Mouse (Mus musculus) cerebellum, adult 11-12 months (tissue): ENCODE results near the gene Cabp4.

Experiments
- DNase-seq: peaks from one replicate; pipeline ENCODE4 v3.0.0; 2022

Gene Cabp4

DNA sequence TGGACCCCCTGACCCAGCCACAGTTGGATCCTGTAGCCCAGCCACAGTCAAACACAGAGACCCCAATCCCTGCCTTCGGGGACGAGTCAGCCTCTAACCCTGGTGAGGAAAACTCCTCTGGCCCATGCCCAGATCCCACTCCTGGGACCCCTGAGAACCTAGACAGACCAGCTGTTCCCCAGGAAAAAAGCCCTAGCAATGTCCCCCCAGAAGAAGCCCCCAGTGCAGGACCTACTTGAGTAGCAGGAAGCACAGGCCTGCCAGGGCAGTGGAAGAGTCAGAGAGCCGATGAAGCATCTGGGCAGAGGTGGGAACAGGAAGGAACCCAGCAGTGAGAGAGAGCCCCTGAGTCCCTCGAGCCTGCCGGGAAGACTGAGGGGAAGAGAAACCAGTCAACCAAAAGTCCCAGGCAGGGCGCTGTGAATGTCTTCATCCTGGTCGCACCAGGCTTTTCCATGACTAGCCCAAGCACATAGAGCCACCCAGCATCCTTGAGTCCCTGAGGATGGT lies at the start of gene Cabp4:
Cabp4 (minus strand) TSS at position 275 of the 510 bp plus-strand sequence.
- DNase-seq: no peak

DNA sequence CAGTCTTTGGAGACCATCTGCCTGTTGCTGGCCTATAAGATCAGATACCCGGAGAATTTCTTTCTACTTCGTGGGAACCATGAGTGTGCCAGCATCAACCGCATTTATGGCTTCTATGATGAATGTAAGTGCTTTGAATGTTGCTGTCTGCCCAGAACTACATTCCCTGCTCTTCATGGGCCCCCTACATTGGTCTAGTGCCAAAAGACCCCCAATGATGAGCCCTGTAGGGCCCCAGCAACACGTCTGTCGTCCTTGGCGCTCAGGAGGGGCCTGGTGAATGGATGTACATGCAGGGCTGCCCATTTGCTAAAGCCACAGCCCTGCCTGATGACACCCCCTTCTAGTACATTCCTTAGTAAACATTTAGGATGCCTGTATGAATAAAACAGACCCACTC lies 49.3 kb upstream of the Cabp4 start:
- peak; percentile 60 for DNase-seq

DNA sequence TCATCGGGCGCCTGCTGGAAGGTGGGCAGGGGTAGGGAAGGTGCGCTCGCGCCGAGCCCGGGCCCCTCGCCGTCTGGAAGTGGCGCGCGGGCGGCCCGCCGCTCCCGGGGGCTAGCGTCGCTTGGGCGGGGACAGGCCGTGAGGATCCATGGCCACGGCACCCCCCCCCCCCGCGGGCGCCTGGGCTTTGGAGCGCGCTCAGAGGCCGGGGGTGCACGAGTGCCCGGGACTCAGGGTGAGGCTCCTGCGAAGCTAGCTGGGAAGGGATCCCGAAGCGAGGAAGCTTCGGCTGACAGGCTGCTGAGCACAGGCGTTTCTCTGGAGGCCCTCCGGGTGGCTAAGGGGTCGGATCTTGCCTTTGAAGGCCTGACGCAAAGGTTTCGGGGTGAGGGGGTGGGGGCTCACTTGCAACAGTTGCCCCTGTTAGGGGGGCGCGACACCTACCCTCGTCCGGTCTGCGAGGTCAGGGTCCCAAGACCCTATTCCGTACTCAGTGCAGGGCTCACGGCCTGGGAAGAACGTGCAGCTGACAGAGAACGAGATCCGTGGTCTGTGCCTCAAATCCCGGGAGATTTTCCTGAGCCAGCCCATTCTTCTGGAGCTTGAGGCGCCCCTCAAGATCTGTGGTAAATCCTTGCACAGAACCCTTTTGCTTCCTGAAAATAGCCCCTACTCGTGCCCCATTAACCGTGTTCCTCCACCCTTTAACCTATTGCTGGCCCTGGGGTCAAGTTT lies 48.6 kb upstream of the Cabp4 start:
- no peak for DNase-seq

DNA sequence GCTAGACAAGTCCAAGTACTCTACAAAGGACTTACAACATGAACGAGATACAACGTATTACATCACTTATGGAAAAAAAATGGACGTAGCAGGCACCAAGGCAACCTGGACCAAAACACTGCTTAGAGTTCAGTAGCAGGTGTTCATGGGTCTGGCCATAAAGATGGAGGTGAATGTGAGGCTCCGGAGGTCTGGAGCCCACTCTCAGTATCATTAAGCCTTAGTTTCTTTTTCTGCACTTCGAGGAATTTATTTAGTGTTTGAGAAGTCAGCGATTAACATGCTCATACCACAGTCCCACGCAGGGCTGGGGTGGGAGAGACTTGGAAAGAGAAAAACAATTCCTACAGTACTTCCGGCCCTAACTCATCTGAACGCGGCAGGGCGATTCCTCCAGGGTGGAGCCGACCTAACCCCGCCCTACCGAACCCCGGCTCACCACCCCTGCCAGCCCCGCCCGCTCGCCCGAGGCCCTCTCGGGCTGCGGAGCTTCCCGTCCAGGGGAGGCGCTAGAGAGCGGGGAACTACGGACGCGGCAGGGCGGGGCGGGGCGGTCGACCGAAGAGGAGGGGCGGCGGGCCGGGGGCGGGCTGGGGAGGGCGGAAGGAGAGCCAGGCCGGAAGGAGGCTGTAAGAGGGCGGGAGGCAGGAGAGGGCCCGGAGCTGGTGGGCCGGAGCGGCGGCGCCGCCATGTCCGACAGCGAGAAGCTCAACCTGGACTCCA lies 47.9 kb upstream of the Cabp4 start, which contains the start of gene Ppp1ca:
Ppp1ca (plus strand) TSS at position 538 of the 723 bp plus-strand sequence.
- DNase-seq: peak; percentile 90

DNA sequence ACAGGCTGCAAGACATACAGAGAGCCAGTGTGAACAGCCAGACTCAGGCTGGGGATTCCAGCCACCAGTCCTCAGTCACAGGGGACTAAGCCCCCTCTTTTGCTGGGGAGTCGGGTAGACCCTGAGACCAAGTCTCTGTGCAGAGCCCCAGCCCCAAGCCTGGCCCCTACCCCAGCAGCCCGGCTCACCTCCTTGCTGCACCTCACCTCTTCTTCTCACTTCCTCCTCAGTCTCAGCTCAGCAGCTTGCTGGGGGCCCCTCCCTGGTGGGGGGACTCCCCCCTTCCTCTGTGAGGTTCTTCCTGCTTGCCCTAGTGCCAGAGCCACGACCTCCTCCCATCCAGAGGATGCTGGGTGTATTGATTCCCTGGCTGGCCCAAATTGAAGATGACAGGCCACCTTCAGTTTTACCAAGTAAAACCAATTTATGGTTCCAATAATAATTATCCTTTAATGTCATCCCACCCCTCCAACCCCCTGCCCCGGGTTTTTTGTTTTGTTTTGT lies 47.0 kb upstream of the Cabp4 start, which contains the start of gene Tbc1d10c:
Tbc1d10c (minus strand) TSS at position 454 of the 504 bp plus-strand sequence.
- DNase-seq: peak; percentile 68

DNA sequence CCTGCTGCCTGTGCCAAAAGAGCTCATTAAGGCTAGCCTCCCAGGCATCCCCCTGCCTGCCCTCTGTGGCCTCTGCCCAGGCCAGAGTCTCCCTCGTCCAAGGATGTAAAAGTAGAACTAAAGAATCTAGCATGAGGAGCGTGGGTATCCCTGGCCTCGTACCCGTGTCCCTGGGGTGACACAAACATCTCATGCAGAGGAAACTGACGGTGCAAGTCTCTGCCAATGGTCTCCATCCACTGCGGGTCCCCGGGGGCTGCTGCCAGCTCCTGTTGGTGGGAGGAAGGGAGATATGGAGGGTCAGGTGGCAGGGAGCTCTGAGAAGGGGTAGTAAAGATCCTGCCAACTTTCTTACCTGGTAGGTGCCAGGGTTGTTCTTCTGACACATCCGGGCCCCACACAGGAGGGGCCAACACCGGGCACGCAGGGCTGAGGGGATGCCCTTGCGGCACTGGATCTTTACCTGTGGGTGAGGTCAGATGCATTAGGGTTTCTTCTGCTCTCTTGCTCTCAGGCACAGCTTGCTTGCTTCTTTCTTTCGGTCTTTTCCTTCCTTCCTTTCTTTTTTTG lies 45.3 kb upstream of the Cabp4 start:
- peak; percentile 46 for DNase-seq

DNA sequence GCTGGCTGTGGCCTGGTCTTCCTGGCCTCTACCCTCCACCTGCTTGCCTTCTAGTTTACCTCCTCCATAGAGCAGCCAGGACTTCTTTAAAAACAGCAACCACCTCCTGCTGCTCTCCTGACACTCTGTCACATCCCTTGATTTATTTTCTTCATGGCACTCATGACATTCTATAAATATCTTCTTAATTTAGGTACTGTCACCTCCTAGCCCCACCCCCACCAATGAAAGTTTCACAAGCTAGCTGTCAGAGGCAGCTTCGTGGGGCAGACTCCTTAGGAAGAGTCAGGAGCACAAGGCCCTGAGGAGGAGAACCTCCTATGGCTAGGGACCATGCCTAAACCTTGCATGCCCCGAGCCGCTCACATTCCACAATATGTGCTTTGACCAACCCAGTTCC lies 43.5 kb upstream of the Cabp4 start:
- DNase-seq: no peak

DNA sequence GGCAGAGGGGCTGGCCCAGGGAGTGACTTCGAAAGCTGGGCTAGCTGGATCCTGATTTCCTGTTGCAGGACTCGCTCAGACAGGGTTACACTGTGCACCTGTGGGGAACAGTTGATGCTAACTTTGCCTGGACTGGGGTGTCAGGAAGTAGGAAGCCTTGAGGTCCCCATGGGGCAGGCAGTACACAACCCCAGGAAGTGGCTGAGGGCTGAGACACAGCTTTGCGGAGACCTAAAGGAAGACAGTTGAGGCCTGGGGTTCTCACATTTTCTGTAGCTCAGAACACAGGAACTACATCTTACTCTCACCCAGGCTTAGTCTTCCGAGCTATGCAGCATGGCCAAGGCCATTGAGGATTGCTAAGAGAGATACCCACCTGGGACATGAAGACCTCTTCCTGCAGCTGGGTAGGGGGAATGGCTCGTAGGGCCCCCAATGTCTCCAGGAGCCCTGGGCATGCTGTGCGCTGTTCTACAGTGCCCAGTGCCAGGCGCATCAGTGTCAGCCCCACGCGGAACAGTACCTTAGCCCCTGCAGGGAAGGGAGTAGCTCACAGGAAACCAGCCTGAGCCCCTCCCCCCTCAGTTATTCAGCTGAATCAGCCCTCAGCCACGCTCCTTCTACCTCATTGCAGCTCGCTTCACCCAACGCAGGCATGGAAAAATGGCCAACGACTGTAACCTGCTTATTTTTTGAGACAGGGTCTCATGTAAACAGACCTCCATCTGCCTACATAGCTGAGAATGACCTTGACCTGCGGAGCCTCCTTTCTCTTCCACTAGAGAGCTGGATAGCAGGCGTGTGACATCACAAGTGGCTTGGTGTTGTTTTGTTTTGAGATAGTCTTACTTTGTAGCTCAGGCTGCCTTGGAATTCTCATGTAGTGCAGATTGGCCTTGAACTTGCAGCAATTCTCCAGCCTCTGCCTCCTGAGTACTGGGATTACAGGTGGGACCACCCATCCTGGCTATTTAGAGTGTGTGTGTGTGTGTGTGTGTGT lies 41.4 kb upstream of the Cabp4 start:
- DNase-seq: no peak

DNA sequence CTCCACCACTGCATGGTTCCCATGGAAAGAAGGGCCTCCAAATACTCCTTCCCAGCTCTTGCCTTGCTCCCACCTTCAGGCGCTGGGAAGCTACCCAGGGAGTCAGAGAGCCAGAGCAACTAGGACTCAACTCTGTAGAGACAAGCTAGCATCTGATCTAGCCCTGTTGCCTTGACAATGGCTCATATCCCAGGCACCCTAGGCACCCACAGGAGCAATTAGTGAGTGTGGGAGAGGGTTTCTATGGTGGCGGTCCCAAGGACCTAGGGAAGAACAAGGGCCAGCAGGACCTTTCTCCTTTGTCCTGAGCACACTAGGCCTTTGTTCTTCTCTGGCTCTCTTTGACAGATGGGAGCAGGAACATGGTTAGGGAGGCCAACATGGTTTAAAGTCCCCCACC lies 39.9 kb upstream of the Cabp4 start:
- DNase-seq: no peak

DNA sequence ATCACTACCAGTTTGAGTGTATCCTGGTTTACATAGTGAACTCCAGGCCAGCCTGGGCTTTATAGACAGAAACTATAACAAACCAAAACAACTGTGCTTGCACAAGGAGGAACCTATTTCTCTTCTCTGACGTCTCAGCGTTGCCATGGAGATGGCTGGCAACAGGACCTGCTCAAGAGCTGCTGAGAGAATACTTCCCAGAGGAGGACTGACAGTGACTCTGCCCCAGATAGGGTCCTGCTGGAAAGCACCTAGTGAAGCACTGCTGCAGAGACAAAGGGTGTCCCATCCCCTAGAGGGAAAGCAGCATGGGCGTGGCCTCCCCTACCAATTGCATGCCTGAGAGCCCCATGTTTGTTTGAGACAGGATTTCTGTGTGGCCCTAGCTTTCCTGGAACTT lies 38.1 kb upstream of the Cabp4 start:
- DNase-seq: no peak

DNA sequence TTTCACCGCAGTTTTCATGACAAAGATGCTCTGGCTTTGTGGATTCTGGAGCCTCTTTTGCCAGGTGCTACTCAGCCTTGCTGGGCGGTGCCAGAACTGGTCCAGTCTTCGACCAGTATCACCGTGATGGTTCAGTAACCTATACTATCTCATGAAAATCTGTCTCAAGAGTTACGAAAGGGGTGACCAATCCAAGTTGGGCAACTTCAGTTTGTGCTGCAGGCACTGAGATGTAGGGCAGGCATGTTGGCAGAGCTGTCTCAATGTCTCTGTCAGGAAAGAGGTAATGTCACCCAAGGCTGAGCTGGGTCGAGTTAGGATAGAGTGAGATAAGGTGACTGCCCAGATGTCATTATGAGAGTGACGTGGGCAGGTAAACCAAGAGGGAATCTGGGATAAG lies 36.6 kb upstream of the Cabp4 start:
- no peak for DNase-seq

DNA sequence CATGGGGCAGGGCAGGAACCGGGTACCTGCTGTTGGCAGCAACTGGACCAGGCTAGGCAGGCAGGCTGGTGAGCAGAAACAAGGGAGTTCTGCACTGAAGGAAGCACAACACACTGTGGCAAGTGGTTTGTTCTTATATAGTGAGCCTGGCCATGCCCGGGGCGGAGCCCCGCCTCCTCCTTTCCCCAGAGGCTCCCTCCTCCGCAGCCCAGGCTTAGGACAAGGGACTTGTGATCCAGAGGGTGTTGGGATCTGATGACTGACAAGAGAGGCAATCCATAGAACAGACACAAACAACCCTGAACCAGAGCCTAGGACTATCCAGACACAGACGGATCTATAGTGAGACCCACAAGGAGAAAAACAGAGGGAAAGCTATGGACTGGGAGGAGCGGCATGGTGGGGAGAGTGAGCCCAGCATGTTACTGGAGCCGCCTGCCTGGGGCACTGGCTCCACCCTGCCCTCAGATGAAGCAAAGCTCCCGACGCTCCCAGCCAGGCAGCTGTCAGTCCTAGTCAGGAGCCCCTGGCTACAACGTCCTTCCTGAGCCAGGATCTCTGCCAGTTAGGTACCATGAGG lies 31.6 kb upstream of the Cabp4 start, which contains the start of gene Carns1:
Carns1 (minus strand) TSS at position 112 of the 580 bp plus-strand sequence.
- DNase-seq: no peak

DNA sequence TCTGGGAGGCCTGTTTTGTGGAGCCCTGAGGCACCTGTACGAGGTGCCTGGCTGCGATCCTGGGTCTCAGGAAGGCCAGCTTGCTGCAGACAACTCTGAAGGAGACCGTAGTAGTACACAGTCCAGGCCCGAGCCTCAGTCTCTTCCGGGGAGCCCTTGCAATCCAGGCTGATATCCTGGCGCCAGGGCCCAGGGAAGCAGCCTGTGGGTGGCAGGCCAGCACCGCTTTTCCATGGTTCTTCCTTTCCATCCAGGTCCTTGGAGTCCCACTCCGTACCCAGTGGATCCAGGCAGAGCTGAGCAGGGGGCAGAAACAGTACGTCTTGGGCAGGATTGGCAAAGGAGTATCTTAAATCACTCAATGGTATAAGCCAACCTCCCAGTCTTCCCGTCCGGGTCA lies 29.1 kb upstream of the Cabp4 start:
- DNase-seq: no peak

DNA sequence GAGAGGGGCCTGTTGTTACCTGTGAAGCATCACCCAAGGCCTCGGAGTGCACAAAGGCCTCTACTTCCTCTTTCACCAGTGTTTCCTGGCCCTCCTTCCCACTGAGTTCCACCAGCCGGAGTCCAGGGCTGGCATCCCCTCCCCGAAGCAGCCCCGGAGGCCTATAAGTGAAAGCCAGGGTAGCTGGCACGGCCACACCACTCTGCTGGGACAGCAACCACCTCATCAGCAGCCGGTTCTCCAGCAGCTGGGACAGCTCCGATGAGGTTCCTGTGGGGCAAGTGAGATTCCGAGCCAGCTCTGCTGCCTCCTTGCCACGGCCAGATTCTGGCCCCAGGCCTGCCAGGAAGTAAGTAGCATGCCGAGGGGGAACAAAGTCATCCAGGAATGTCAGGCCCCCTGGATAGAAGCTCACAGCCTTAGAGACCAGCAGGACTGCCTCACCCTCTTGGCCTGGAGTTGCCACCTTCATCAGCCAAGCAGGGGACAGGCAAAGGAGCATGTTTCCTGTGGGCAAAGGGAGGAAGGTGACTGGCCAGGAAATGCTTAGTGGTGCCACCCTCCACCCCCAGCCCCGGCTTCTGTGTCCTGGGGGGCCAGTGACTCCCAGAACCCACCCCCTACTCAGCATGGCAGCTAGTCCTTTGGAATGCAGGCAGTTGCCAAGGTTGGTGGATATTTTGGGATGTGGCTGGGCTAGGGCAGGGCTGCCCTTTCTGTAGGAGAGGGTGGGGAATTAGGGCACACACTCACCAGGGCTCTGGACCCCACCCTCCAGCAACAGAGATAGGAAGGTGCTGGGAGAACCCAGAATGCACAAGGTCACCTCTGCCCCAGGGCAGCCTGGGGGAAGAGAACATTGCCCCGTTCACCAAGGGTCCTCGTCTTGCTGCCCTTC lies 27.8 kb upstream of the Cabp4 start:
- DNase-seq: peak; percentile 49

DNA sequence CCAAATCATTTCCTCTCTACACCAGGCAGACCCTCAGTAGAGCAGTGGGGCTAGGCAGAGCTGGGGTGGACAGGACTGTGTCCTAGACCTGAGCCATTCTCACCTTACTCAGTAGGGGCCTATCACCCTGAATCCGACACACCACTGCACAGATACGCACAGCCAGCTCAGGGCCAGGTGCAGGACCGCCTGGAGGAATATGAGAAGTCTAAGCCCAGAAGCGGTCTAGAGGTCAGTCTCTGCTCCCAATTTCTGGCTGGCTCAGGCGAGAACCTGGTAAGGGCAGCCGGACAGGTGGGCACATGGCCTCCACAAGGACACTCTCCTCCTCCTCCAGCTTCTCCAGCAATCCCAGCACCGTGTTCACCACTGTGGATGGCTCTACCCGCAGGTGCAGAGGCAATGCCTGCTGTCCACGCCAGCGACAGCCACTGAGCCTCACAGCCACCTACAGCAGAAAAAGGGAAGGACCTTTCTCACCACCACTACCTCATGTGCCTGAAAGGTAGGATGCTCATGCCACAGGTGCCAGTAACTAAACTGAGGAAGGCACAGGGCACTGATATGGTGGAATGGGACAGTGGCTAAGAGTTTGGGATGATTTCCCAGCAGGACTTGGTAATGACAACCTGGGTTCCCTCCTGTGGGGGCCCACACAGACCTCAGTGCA lies 27.0 kb upstream of the Cabp4 start:
- peak; percentile 50 for DNase-seq

DNA sequence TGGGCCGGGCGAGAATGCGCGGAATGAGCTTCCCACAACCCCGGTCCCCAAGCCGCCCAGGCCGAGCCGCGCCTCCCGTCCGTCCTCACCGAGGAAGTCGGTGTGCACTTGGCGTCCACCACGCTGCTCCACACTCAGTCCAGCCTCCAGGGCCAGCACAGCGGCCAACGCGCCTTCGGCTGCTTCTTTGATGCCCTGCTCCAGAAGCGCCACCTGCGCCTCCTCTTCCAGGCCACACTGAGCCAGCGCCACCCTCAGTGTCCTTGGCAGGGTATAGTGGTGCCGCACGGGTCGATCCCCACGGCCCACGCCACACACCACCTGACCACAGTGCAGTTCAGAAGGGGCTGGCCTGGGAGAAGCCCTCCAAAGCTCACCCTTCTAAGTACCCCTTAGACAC lies 26.0 kb upstream of the Cabp4 start:
- peak; percentile 76 for DNase-seq

DNA sequence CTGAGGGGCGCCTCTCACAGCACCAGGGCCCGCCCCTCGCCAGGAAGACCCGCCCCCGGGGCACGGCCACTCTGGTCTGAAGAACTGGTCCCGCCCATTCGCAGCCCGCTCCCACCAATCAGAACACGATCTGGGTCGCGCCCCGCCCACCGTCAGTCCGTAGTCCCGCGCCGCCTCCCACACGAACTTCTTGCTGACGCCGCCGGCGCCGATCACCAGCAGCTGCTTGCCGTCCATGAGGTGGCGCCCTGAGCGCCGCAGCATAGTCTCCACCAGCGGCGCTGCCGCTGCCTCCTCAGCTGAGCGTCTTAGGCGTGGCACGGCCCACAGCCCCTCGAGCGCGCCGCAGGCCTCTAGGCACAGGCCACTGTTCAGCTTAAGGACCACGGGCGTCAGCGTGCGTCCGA lies 25.5 kb upstream of the Cabp4 start:
- peak; percentile 99 for DNase-seq

DNA sequence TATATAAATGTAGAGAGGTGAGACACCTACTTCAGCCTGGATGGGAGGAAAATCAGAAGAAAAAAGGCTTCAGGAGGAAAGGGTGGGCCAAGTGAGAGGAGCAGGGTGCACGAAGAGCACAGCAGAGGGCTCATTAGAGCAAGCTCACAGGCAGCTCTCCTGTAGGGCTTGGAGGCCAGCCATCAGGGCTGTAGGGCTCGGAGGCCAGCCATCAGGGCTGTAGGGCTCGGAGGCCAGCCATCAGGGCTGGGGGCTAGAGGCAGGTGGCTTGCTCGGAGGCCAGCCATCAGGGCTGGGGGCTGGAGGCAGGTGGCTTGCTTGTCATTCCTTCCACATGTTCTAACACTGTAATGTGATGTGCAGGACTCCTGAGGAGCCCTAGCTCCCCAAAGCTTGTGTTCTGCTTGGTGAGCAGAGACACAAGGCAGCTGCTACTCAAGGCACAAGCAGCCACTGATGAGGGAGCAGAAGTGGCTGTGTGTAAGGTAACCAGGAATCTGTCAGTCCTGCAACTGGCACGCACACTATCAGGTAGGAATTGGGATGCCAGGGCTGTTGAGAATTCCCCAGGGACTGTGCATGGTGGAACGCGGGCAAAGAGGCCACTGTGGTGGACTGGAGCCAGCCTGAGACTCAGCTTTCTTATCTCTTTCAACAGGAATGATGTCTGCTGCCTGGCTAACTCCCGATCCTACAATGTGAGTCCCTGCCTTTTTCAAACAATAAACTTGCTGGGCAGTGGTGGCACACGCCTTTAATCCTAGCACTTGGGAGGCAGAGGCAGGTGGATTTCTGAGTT lies 23.0 kb upstream of the Cabp4 start:
- peak; percentile 39 for DNase-seq

DNA sequence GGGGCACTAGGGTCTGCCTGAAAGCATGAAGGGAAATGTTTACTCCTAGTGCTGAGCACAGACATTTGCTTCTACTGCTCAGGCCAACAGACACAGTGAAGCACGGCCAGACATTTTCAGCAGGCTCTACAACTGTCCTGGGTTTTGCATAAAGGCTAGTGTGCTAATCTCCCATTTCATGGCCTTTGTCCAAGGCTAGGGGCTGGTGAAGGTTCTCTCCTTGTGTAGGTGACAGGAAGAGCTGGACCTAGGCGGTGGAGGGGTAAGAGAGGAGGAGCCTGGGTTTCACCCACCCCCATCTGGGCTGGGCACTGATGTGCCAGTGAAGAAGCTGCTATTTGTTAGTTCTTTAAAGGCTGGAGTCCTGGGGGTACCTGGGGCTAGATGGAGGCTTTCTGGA lies 20.9 kb upstream of the Cabp4 start:
- peak; percentile 50 for DNase-seq
